Mouse (Mus musculus) intestine, postnatal 0 days (tissue): ENCODE measurements around the gene Gm21954. TPM values are rescaled to one million over a fixed set of nuclear protein-coding genes. Genes with fewer than 3 reads are reported as not detected.

Experiments used
- ATAC-seq: fragments of 200-750 bp; cut with Nextera tagmentation; 2 replicates; pipeline ENCODE4 v1.8.0; 2017; ENCODE audit warnings: mild to moderate bottlenecking, moderate TSS enrichment, moderate library complexity
- H3K27ac ChIP-seq: fragments of 300-500 bp; sonication (generic); 2 replicates; pipeline ENCODE4 v1.5.1; 2014; ENCODE audit warnings: mild to moderate bottlenecking, low read depth, low read length, moderate library complexity
- H3K27me3 ChIP-seq: fragments of 300-500 bp; sonication (generic); replicated peaks from 2 replicates; pipeline ENCODE4 v1.6.1; 2014; ENCODE audit warnings: low read length, mixed read lengths; ENCODE audit not compliant: control insufficient read depth, insufficient read depth
- H3K36me3 ChIP-seq: fragments of 300-500 bp; sonication (generic); 2 replicates; pipeline ENCODE4 v1.6.1; 2014; ENCODE audit warnings: mild to moderate bottlenecking, moderate library complexity; ENCODE audit not compliant: control insufficient read depth, insufficient read depth
- H3K4me1 ChIP-seq: fragments of 300-500 bp; sonication (generic); replicated peaks from 2 replicates; pipeline ENCODE4 v1.6.1; 2014; ENCODE audit warnings: antibody characterized with exemption, low read length, mixed read lengths; ENCODE audit not compliant: control insufficient read depth, insufficient read depth
- H3K4me2 ChIP-seq: fragments of 300-500 bp; sonication (generic); replicated peaks from 2 replicates; pipeline ENCODE4 v1.6.1; 2014; ENCODE audit warnings: low read depth, mild to moderate bottlenecking, moderate library complexity
- H3K4me3 ChIP-seq: fragments of 300-500 bp; sonication (generic); 2 replicates; pipeline ENCODE4 v1.5.1; 2014; ENCODE audit warnings: low read depth, low read length
- H3K9ac ChIP-seq: fragments of 300-500 bp; sonication (generic); 2 replicates; pipeline ENCODE4 v1.6.1; 2014; ENCODE audit warnings: mild to moderate bottlenecking, low read depth, low read length
- H3K9me3 ChIP-seq: fragments of 300-500 bp; sonication (generic); 2 replicates; pipeline ENCODE4 v1.6.1; 2016; ENCODE audit warnings: mixed run types; ENCODE audit not compliant: control insufficient read depth
- CTCF ChIP-seq: sonication (generic); IDR thresholded peaks from 2 replicates; pipeline ENCODE4 v1.5.1; 2016; ENCODE audit warnings: low read depth, mild to moderate bottlenecking, control low read depth, antibody characterized with exemption, moderate library complexity
- WGBS: fragments of 180-500 bp; shearing (Covaris S2); extraction: QIAGEN DNeasy Blood & Tissue Kit; methylation state at CpG from one replicate; pipeline ENCODE4 v1.1.7; 2014; 5-methylcytosine and 5-hydroxymethylcytosine counted together
- polyA plus RNA-seq: library from polyadenylated mRNA; unstranded; fragments of >200 nt; fragmentation: Nextera tagmentation; extraction: Ambion mirVana; gene quantifications from 2 replicates; pipeline ENCODE4 v1.2.1, GENCODE M21; 2015

Gene Gm21954
- polyA plus RNA-seq, 1 experiment from 2014 or later, result not detected

- Histone ChIP-seq H3K4me2 (no peak overlapping the region), H3K9me3 (no peaks in the 10 kb centered on the region), H3K4me1 (no peaks in the 10 kb centered on the region), H3K4me3 (no peak overlapping the region), H3K27ac (no peak overlapping the region), H3K27me3 (no peaks in the 10 kb centered on the region), H3K36me3 (no peaks in the 10 kb centered on the region), H3K9ac (no peak overlapping the region)
- no peak for TF ChIP-seq CTCF
- no peak for ATAC-seq
- WGBS, result 74% methylated on average over 12 of the region's 12 CpGs
Observed at GRCm38 (mm10) chr3:55489231-55489990, 17.4 kb upstream of the Gm21954 start.

- WGBS, result 51% methylated on average over 4 of the region's 4 CpGs
- H3K27ac ChIP-seq, result no peak overlapping the region
Observed at GRCm38 (mm10) chr3:55483328-55483727, 11.3 kb upstream of the Gm21954 start.

GRCm38 (mm10) chr3:55481140-55481539 is 9.1 kb upstream of the Gm21954 start:
- Histone ChIP-seq H3K4me3 (no peak overlapping the region), H3K36me3 (no peaks in the 10 kb centered on the region), H3K27ac (no peak overlapping the region), H3K4me1 (no peaks in the 10 kb centered on the region), H3K9ac (no peak overlapping the region), H3K4me2 (no peak overlapping the region), H3K9me3 (no peaks in the 10 kb centered on the region), H3K27me3 (no peaks in the 10 kb centered on the region)
- no peak for ATAC-seq
- 42% methylated on average over 1 of the region's 1 CpGs for WGBS
- no peak for TF ChIP-seq CTCF

More at GRCm38 (mm10) chr3:55483328-55483727, 11.3 kb upstream of the Gm21954 start:
- H3K36me3 ChIP-seq, result no peaks in the 10 kb centered on the region
- no peaks in the 10 kb centered on the region for H3K9me3 ChIP-seq
- no peak overlapping the region for H3K4me2 ChIP-seq
- H3K4me3 ChIP-seq, result no peak overlapping the region
- no peak for TF ChIP-seq CTCF
- H3K9ac ChIP-seq, result no peak overlapping the region
- no peaks in the 10 kb centered on the region for H3K27me3 ChIP-seq
- no peaks in the 10 kb centered on the region for H3K4me1 ChIP-seq
- ATAC-seq, result no peak

GRCm38 (mm10) chr3:55479306-55479705 is 7.3 kb upstream of the Gm21954 start:
- Histone ChIP-seq H3K27me3 (no peaks in the 10 kb centered on the region), H3K4me2 (no peak overlapping the region), H3K36me3 (no peaks in the 10 kb centered on the region), H3K27ac (no peak overlapping the region), H3K9ac (no peak overlapping the region), H3K4me3 (no peak overlapping the region), H3K4me1 (no peaks in the 10 kb centered on the region), H3K9me3 (no peaks in the 10 kb centered on the region)
- no peak for ATAC-seq
- TF ChIP-seq CTCF, result no peak
- WGBS, result 59% methylated on average over 4 of the region's 4 CpGs

GRCm38 (mm10) chr3:55476694-55477093 is 4.7 kb upstream of the Gm21954 start:
- ATAC-seq, result no peak
- Histone ChIP-seq H3K27ac (no peak overlapping the region), H3K36me3 (no peaks in the 10 kb centered on the region), H3K4me3 (no peak overlapping the region), H3K9me3 (no peaks in the 10 kb centered on the region), H3K4me2 (no peak overlapping the region), H3K27me3 (no peaks in the 10 kb centered on the region), H3K4me1 (no peaks in the 10 kb centered on the region), H3K9ac (no peak overlapping the region)
- WGBS, result 87% methylated on average over 7 of the region's 7 CpGs
- TF ChIP-seq CTCF, result no peak

GRCm38 (mm10) chr3:55473146-55473545 is 1.1 kb upstream of the Gm21954 start:
- ATAC-seq, result no peak
- H3K27ac ChIP-seq, result no peak overlapping the region
- 78% methylated on average over 6 of the region's 6 CpGs for WGBS
- H3K9ac ChIP-seq, result no peak overlapping the region
- H3K4me2 ChIP-seq, result no peak overlapping the region
- no peaks in the 10 kb centered on the region for H3K27me3 ChIP-seq
- no peak for TF ChIP-seq CTCF
- no peaks in the 10 kb centered on the region for H3K9me3 ChIP-seq
- H3K4me3 ChIP-seq, result no peak overlapping the region
- no peaks in the 10 kb centered on the region for H3K4me1 ChIP-seq
- no peaks in the 10 kb centered on the region for H3K36me3 ChIP-seq

DNA sequence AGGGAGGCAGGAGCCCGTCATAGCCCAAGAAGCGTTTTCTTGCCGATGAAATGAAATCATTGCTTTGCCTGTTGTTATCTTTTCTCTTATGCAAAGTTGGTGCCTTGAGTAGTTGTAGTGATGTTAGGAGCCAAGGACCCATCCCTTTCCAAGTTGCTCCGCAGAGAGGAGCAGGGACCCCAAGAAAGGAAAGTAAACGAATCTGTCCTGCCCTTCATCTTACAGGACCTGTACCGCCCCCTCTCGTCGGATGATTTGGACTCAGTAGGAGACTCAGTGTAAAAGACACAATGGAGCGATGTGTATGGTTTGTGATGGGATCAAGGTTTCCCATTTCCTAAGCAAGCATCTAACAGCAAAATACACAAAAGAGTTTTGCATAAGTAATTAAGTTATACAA is 5.7 kb downstream of the Gm21954 start:
- H3K4me1 ChIP-seq, result no peaks in the 10 kb centered on the region
- H3K4me2 ChIP-seq, result no peak overlapping the region
- ATAC-seq, result no peak
- no peak overlapping the region for H3K9ac ChIP-seq
- WGBS, result 74% methylated on average over 9 of the region's 9 CpGs
- no peaks in the 10 kb centered on the region for H3K27me3 ChIP-seq
- no peak overlapping the region for H3K27ac ChIP-seq
- no peak for TF ChIP-seq CTCF
- H3K4me3 ChIP-seq, result no peak overlapping the region
- H3K36me3 ChIP-seq, result no peaks in the 10 kb centered on the region
- H3K9me3 ChIP-seq, result no peaks in the 10 kb centered on the region
